Comparison of ENCODE assay signal across 23 mouse cellular contexts in genomic region chr1:128860094-128860493, GRCm38 (mm10).
A peak's percentile ranks its signal among the peaks of the same experiment; 100 is the strongest.
DNase-seq lines count a peak whose midpoint lies in the region; ATAC-seq and TF ChIP-seq lines count a peak whose summit lies in the region.
"Had no signal": no experiment of that assay in that cellular context is flagged by ENCODE, and none has a peak within 500 bp of the region (broad histone marks: within the 10 kb centered on the region; RNA-seq: fewer than 3 reads in every experiment).

No protein-coding gene starts in this region.

- TF ChIP-seq RAD21 in CH12.LX (IDR thresholded peaks at IDR 0.05; ENCODE audit: low read depth, low read length): no peak

- H3K27me3 ChIP-seq in hindbrain, embryonic 11.5 days (ENCODE audit: control insufficient read depth, insufficient read depth, low read length): no peaks in the 10 kb centered on the region
- no peaks in the 10 kb centered on the region for H3K27me3 ChIP-seq in hindbrain, embryonic 14.5 days (ENCODE audit: control insufficient read depth, insufficient read depth, low read length)
- peaks cover 6% of the 10 kb centered on the region for H3K27me3 ChIP-seq in CH12.LX (replicated peaks)
- H3K27me3 ChIP-seq in forebrain, embryonic 13.5 days: no peaks in the 10 kb centered on the region
- H3K27me3 ChIP-seq in heart, embryonic 10.5 days (ENCODE audit: insufficient read depth, poor library complexity, severe bottlenecking): peaks cover 3% of the 10 kb centered on the region; the same call in 1 of the 2 replicates
- no peaks in the 10 kb centered on the region for H3K27me3 ChIP-seq in heart, embryonic 12.5 days (replicated peaks)
- H3K27me3 ChIP-seq: embryonic facial prominence, embryonic 13.5 days; hindbrain, embryonic 15.5 days; intestine, embryonic 15.5 days; limb, embryonic 12.5 days; liver, embryonic 12.5 days had no signal

- peak; percentile 69; the same call in 1 of the 2 replicates for ATAC-seq in hindbrain, embryonic 11.5 days (ENCODE audit: low FRiP score)
- no peak for ATAC-seq in hindbrain, embryonic 14.5 days (ENCODE audit: low FRiP score)
- ATAC-seq in forebrain, embryonic 13.5 days: peak; percentile 63; the same call in 1 of the 2 replicates
- ATAC-seq in heart, embryonic 12.5 days (ENCODE audit: insufficient number of reproducible peaks, low FRiP score): no peak
- ATAC-seq: intestine, embryonic 15.5 days; liver, embryonic 12.5 days; Patski had no signal

- no peaks in the 10 kb centered on the region; the same call in 1 of the 2 replicates for H3K4me1 ChIP-seq in hindbrain, embryonic 11.5 days (replicated peaks; ENCODE audit: control insufficient read depth, insufficient read depth, low read length)
- peaks cover 9% of the 10 kb centered on the region for H3K4me1 ChIP-seq in hindbrain, embryonic 14.5 days (replicated peaks; ENCODE audit: control insufficient read depth, insufficient read depth, low read length)
- peaks cover 0 to 6% of the 10 kb centered on the region in 2 experiments; a peak in 2 of 4 replicates for H3K4me1 ChIP-seq in CH12.LX (ENCODE audit: control insufficient read depth in 1 of 2, insufficient read depth in 2 of 2)
- peaks cover 4 to 9% of the 10 kb centered on the region in 2 experiments; a peak in 3 of 4 replicates for H3K4me1 ChIP-seq in ES-E14 (ENCODE audit: control insufficient read depth in 2 of 2, insufficient read depth in 2 of 2, low read length in 2 of 2, poor library complexity in 1 of 2)
- H3K4me1 ChIP-seq in forebrain, embryonic 13.5 days: peaks cover 14% of the 10 kb centered on the region
- no peaks in the 10 kb centered on the region for H3K4me1 ChIP-seq in heart, embryonic 10.5 days
- no peaks in the 10 kb centered on the region for H3K4me1 ChIP-seq in heart, embryonic 12.5 days (replicated peaks)
- H3K4me1 ChIP-seq: intestine, embryonic 15.5 days; limb, embryonic 12.5 days; liver, embryonic 12.5 days; megakaryocyte, embryonic 14.5 days had no signal

- no peak for DNase-seq in hindbrain, embryonic 11.5 days (ENCODE audit: low spot score)
- DNase-seq in hindbrain, embryonic 14.5 days (ENCODE audit: low spot score): no peak
- no peak for DNase-seq in CH12.LX (ENCODE audit: extremely low read depth)
- DNase-seq in ES-E14 (ENCODE audit: low read depth, low spot score): peak; percentile 29
- DNase-seq in embryo, embryonic 10 days (ENCODE audit: low spot score): no peak
- DNase-seq in heart, embryonic 10.5 days (ENCODE audit: low spot score): no peak
- DNase-seq: adrenal gland, postnatal 36 days; cerebellum, adult 18-20 months; gastrocnemius, postnatal 36 days; kidney, adult 9 months; kidney, postnatal 4 days; lung, adult 2 months; thymus, postnatal 25 days had no signal

- no peak for TF ChIP-seq EP300 in CH12.LX (IDR thresholded peaks at IDR 0.05; ENCODE audit: low read length)

- no peak for TF ChIP-seq CTCF in CH12.LX (conservative IDR thresholded peaks at IDR 0.05 in 1 of 2, IDR thresholded peaks at IDR 0.05 in 1 of 2; ENCODE audit: low read depth in 2 of 2, low read length in 2 of 2)

- H3K9me3 ChIP-seq in hindbrain, embryonic 11.5 days (ENCODE audit: control insufficient read depth, low read length): no peaks in the 10 kb centered on the region
- no peaks in the 10 kb centered on the region for H3K9me3 ChIP-seq in hindbrain, embryonic 14.5 days (ENCODE audit: control insufficient read depth, low read length)
- H3K9me3 ChIP-seq in CH12.LX (replicated peaks; ENCODE audit: low read length) (no peaks in the 10 kb centered on the region), ES-E14 (ENCODE audit: control insufficient read depth, insufficient read depth, low read depth, low read length) (no peaks in the 10 kb centered on the region)
- no peaks in the 10 kb centered on the region for H3K9me3 ChIP-seq in forebrain, embryonic 13.5 days (replicated peaks)
- H3K9me3 ChIP-seq in heart, embryonic 10.5 days: no peaks in the 10 kb centered on the region
- no peaks in the 10 kb centered on the region for H3K9me3 ChIP-seq in heart, embryonic 12.5 days (replicated peaks)
- H3K9me3 ChIP-seq: embryonic facial prominence, embryonic 13.5 days; hindbrain, embryonic 15.5 days; intestine, embryonic 15.5 days; limb, embryonic 12.5 days; liver, embryonic 12.5 days; megakaryocyte, embryonic 14.5 days had no signal

- no peaks in the 10 kb centered on the region for H3K79me2 ChIP-seq in CH12.LX (replicated peaks; ENCODE audit: control insufficient read depth, extremely low read depth, insufficient read depth, poor library complexity, severe bottlenecking)

- dilution Hi-C loops in CH12.LX (cut with MboI; ENCODE audit: extremely low pct_ligation_motif_present, extremely low pct_unique_long_range_greater_than_20kb, low sequenced_read_pairs): no loop called here

- H3K9ac ChIP-seq in hindbrain, embryonic 11.5 days (ENCODE audit: low read depth, low read length): no peak overlapping the region
- no peak overlapping the region for H3K9ac ChIP-seq in hindbrain, embryonic 14.5 days
- H3K9ac ChIP-seq in CH12.LX (ENCODE audit: insufficient read depth, low read depth) (no peak overlapping the region), ES-E14 (ENCODE audit: insufficient read depth, low read depth, low read length, poor library complexity, severe bottlenecking) (no peak overlapping the region)
- H3K9ac ChIP-seq in forebrain, embryonic 13.5 days: no peak overlapping the region
- H3K9ac ChIP-seq in heart, embryonic 12.5 days: no peak overlapping the region
- H3K9ac ChIP-seq: embryonic facial prominence, embryonic 13.5 days; hindbrain, embryonic 15.5 days; intestine, embryonic 15.5 days; limb, embryonic 12.5 days; liver, embryonic 12.5 days had no signal

- TF ChIP-seq POLR2A in CH12.LX (IDR thresholded peaks at IDR 0.05; ENCODE audit: low read depth, low read length): no peak

- no peak overlapping the region for H3K4me3 ChIP-seq in hindbrain, embryonic 11.5 days (ENCODE audit: low read depth, low read length)
- no peak overlapping the region for H3K4me3 ChIP-seq in hindbrain, embryonic 14.5 days (replicated peaks; ENCODE audit: low read length)
- H3K4me3 ChIP-seq in CH12.LX (replicated peaks in 1 of 3; ENCODE audit: low read depth in 2 of 3, low read length in 2 of 3, poor library complexity in 1 of 3): no peak overlapping the region
- H3K4me3 ChIP-seq in ES-E14 (ENCODE audit: insufficient read depth in 1 of 2, low read depth in 1 of 2, low read length in 2 of 2, poor library complexity in 1 of 2, severe bottlenecking in 1 of 2): 0 out of 4 replicates have a peak overlapping the region, but pooled peaks of 1 of the 2 experiments have one; percentile 2
- H3K4me3 ChIP-seq in forebrain, embryonic 13.5 days: no peak overlapping the region
- no peak overlapping the region for H3K4me3 ChIP-seq in heart, embryonic 10.5 days
- no peak overlapping the region for H3K4me3 ChIP-seq in heart, embryonic 12.5 days
- H3K4me3 ChIP-seq: embryonic facial prominence, embryonic 13.5 days; hindbrain, embryonic 15.5 days; intestine, embryonic 15.5 days; limb, embryonic 12.5 days; liver, embryonic 12.5 days; megakaryocyte, embryonic 14.5 days; myocyte had no signal

- WGBS in hindbrain, embryonic 11.5 days: 16% methylated on average over 7 of the region's 7 CpGs
- 8% methylated on average over 7 of the region's 7 CpGs for WGBS in hindbrain, embryonic 14.5 days
- WGBS in forebrain, embryonic 13.5 days: 5% methylated on average over 7 of the region's 7 CpGs
- WGBS in heart, embryonic 10.5 days: 44% methylated on average over 7 of the region's 7 CpGs
- WGBS in heart, embryonic 12.5 days: 40% methylated on average over 7 of the region's 7 CpGs

- H3K4me2 ChIP-seq in hindbrain, embryonic 11.5 days (replicated peaks; ENCODE audit: low read depth, low read length): no peak overlapping the region
- no peak overlapping the region for H3K4me2 ChIP-seq in hindbrain, embryonic 14.5 days (replicated peaks)
- 0 out of 2 replicates have a peak overlapping the region, but pooled peaks have one; percentile 34 for H3K4me2 ChIP-seq in CH12.LX (ENCODE audit: insufficient read depth, low read depth, poor library complexity, severe bottlenecking)
- peak overlapping the region; percentile 28 for H3K4me2 ChIP-seq in forebrain, embryonic 13.5 days
- H3K4me2 ChIP-seq in heart, embryonic 12.5 days: no peak overlapping the region
- H3K4me2 ChIP-seq: embryonic facial prominence, embryonic 13.5 days; hindbrain, embryonic 15.5 days; intestine, embryonic 15.5 days; limb, embryonic 12.5 days; liver, embryonic 12.5 days had no signal

- in situ Hi-C loops in CH12.LX (cut with MboI; ENCODE audit: low pct_ligation_motif_present, low pct_unique_long_range_greater_than_20kb, low sequenced_read_pairs) (loop anchor here (25.0 kb wide), 3 partner anchors 152 to 377 kb away; no protein-coding TSS in a partner anchor), ES-E14 (cut with MboI; ENCODE audit: low sequenced_read_pairs in 2 of 2, unreplicated experiment in 2 of 2) (no loop called here)

- no peak overlapping the region for H3K27ac ChIP-seq in hindbrain, embryonic 11.5 days (ENCODE audit: low read depth, low read length)
- no peak overlapping the region for H3K27ac ChIP-seq in hindbrain, embryonic 14.5 days
- H3K27ac ChIP-seq in CH12.LX (ENCODE audit: insufficient read depth, low read depth) (no peak overlapping the region), ES-E14 (ENCODE audit: insufficient read depth, low read depth, low read length, poor library complexity, severe bottlenecking) (peak overlapping the region; percentile 64; the same call in 1 of the 2 replicates)
- H3K27ac ChIP-seq in forebrain, embryonic 13.5 days: no peak overlapping the region
- no peak overlapping the region for H3K27ac ChIP-seq in heart, embryonic 10.5 days
- no peak overlapping the region for H3K27ac ChIP-seq in heart, embryonic 12.5 days (ENCODE audit: poor library complexity, severe bottlenecking)
- H3K27ac ChIP-seq: embryonic facial prominence, embryonic 13.5 days; hindbrain, embryonic 15.5 days; intestine, embryonic 15.5 days; limb, embryonic 12.5 days; liver, embryonic 12.5 days had no signal

- H3K36me3 ChIP-seq in hindbrain, embryonic 11.5 days (ENCODE audit: control insufficient read depth, insufficient read depth, low read length): no peaks in the 10 kb centered on the region
- no peaks in the 10 kb centered on the region for H3K36me3 ChIP-seq in hindbrain, embryonic 14.5 days (replicated peaks; ENCODE audit: control insufficient read depth, insufficient read depth)
- H3K36me3 ChIP-seq in CH12.LX (replicated peaks in 1 of 2; ENCODE audit: control insufficient read depth in 1 of 2, insufficient read depth in 1 of 2, low read length in 1 of 2): no peaks in the 10 kb centered on the region
- H3K36me3 ChIP-seq in ES-E14 (ENCODE audit: control insufficient read depth, insufficient read depth, low read length, poor library complexity, severe bottlenecking): no peaks in the 10 kb centered on the region
- H3K36me3 ChIP-seq in forebrain, embryonic 13.5 days (ENCODE audit: poor library complexity, severe bottlenecking): no peaks in the 10 kb centered on the region
- H3K36me3 ChIP-seq in heart, embryonic 10.5 days: no peaks in the 10 kb centered on the region
- H3K36me3 ChIP-seq in heart, embryonic 12.5 days: no peaks in the 10 kb centered on the region
- H3K36me3 ChIP-seq: embryonic facial prominence, embryonic 13.5 days; hindbrain, embryonic 15.5 days; intestine, embryonic 15.5 days; limb, embryonic 12.5 days; liver, embryonic 12.5 days had no signal

TF ChIP-seq in CH12.LX, 34 proteins besides CTCF, POLR2A, EP300 and RAD21 (continues in another document):
- TF ChIP-seq USF2 (conservative IDR thresholded peaks at IDR 0.05; ENCODE audit: low read depth, low read length): no peak

Comparison
In these comparisons a context has a peak if more than half of its experiments do, and no peak if none do; other contexts are left out.
1. ATAC-seq: peak in hindbrain, embryonic 11.5 days (single experiment) and forebrain, embryonic 13.5 days (single experiment); none in hindbrain, embryonic 14.5 days (single experiment) and heart, embryonic 12.5 days (single experiment).
2. H3K4me2 ChIP-seq: peak in CH12.LX (single experiment) and forebrain, embryonic 13.5 days (single experiment); none in hindbrain, embryonic 11.5 days (single experiment), hindbrain, embryonic 14.5 days (single experiment) and heart, embryonic 12.5 days (single experiment).